Mouse (Mus musculus): Measurements from ENCODE around the gene Gm5431.
"Not testable (repeated sequence)": the region's sequence is repeated elsewhere in the genome, so short reads cannot be mapped to it uniquely, and the experiment has no call there.

DNA sequence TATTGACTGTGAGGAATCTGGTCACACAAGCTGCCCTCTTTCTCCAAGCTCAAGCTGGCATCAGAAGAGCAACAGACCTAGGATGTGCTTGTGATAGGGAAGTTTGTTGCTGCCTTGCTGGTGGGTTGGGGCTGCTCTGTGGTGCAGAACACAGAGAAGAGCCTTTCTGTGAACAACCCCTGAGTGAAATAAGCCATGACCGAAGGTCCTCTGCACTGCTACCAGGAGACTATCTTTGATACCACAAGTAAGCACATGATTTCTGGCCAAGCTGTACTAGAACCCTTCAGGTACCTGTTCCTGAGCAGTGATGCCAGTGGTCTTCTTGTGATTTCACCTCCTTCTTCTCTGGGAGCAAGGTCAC lies 465 bp downstream of the Gm5431 start:
- TF ChIP-seq CTCF (IDR thresholded peaks at IDR 0.05); POLR2A (IDR thresholded peaks at IDR 0.05; ENCODE audit: insufficient read depth, low read depth, low read length): not testable (repeated sequence)

All from heart, adult 2 months (tissue).